Mouse (Mus musculus): ENCODE data around the gene Gabrb3.

GRCm38 (mm10) chr7:57760466-57760865 is 341.0 kb downstream of the Gabrb3 start:
- TF ChIP-seq POLR2A (IDR thresholded peaks at IDR 0.05; ENCODE audit: borderline replicate concordance, extremely low read depth, insufficient read depth, insufficient read length, poor library complexity, severe bottlenecking) (no peak), CTCF (IDR thresholded peaks at IDR 0.05; ENCODE audit: borderline replicate concordance, extremely low read depth, insufficient read depth, insufficient read length) (no peak)
